Mouse (Mus musculus): ENCODE data around the gene Cradd.

- no peak for TF ChIP-seq EP300 (IDR thresholded peaks at IDR 0.05; ENCODE audit: low read depth)
- no peak for TF ChIP-seq CTCF (IDR thresholded peaks at IDR 0.05; ENCODE audit: low read depth)
Observed at GRCm38 (mm10) chr10:95184210-95184609, 139.7 kb downstream of the Cradd start.
